Mouse (Mus musculus) C2C12 (cell line): ENCODE measurements around the gene Krtap5-2. TPM values are rescaled to one million over a fixed set of nuclear protein-coding genes. Genes with fewer than 3 reads are reported as not detected.
"Not testable (repeated sequence)": the region's sequence is repeated elsewhere in the genome, so short reads cannot be mapped to it uniquely, and the experiment has no call there.

Experiments
- H3K27me3 ChIP-seq: one replicate; pipeline ENCODE4 v1.6.1; 2011; ENCODE audit not compliant: control insufficient read depth, insufficient read depth, insufficient read length
- H3K36me3 ChIP-seq: one replicate; pipeline ENCODE4 v1.6.1; 2011; ENCODE audit not compliant: control insufficient read depth, insufficient read depth
- H3K4me3 ChIP-seq: one replicate; pipeline ENCODE4 v1.5.1; 2011; ENCODE audit warnings: mild to moderate bottlenecking, control low read depth; ENCODE audit not compliant: poor library complexity, insufficient read depth, severe bottlenecking
- H3K79me2 ChIP-seq: one replicate; pipeline ENCODE4 v1.6.1; 2011; ENCODE audit not compliant: control insufficient read depth, insufficient read depth
- H3K79me3 ChIP-seq: one replicate; pipeline ENCODE4 v1.6.1; 2011; ENCODE audit warnings: low read depth, control low read depth
- H3ac ChIP-seq: one replicate; pipeline ENCODE3; 2011; ENCODE audit warnings: low read depth; ENCODE audit not compliant: control insufficient read depth, insufficient read length
- CEBPB ChIP-seq: IDR thresholded peaks from one replicate; pipeline ENCODE4 v1.6.1; 2011; ENCODE audit warnings: low read depth, mild to moderate bottlenecking, control low read depth, moderate library complexity
- CTCF ChIP-seq: IDR thresholded peaks from one replicate; pipeline ENCODE4 v1.5.1; 2011; ENCODE audit not compliant: control insufficient read depth, insufficient read depth, insufficient read length
- FOSL1 ChIP-seq: IDR thresholded peaks from one replicate; pipeline ENCODE4 v1.8.0; 2011; ENCODE audit warnings: mild to moderate bottlenecking, low read length; ENCODE audit not compliant: poor library complexity, insufficient read depth, severe bottlenecking
- MAX ChIP-seq: IDR thresholded peaks from one replicate; pipeline ENCODE4 v1.6.1; 2011; ENCODE audit warnings: mild to moderate bottlenecking, control low read depth
- MYOD1 ChIP-seq: IDR thresholded peaks from one replicate; pipeline ENCODE4 v1.6.1; 2011; ENCODE audit warnings: low read depth; ENCODE audit not compliant: control insufficient read depth, insufficient read length
- MYOG ChIP-seq: IDR thresholded peaks from one replicate; pipeline ENCODE4 v1.6.1; 2011; ENCODE audit not compliant: control insufficient read depth, insufficient read length; ENCODE audit errors: extremely low read depth
- USF1 ChIP-seq: IDR thresholded peaks from one replicate; pipeline ENCODE4 v1.6.1; 2011; ENCODE audit warnings: low read depth, mild to moderate bottlenecking, control low read depth, moderate library complexity
- long read RNA-seq, 2 experiments: library from polyadenylated mRNA; unstranded; transcript quantifications; one replicate each; pipeline ENCODE4 v2.0.0; 2019 to 2020
- polyA plus RNA-seq: library from polyadenylated mRNA; unstranded; fragments of >200 nt; fragmentation: generic; extraction: Trizol; gene quantifications from one replicate; pipeline ENCODE4 v1.2.1, GENCODE M21; 2012; ENCODE audit warnings: missing spikeins

Gene Krtap5-2
- polyA plus RNA-seq = not detected
- long read RNA-seq, experiment 1 = 0 reads
- long read RNA-seq, experiment 2 = 0 reads

DNA sequence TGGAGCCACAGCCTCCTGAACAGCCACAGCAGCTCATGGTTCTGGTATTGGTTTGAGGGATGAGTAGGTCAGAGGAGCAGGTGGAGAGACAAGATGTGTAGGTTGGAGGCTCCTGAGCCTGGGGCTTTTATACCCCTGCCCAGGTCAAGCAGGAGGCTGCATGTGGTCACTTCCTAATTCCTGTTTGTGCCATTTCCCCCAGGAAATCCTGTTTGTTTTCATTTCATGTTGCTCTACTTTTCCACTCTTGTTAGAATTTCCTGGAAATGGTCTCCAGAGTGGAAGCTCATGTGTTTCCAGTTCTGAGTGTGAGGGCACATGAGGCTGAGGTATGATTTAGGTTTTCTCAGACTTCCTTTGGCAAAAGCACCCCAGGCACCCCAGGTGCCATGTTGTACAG is at the start of gene Krtap5-2:
Gene Krtap5-2 (minus strand): TSS at position 101 of the 400 bp plus-strand sequence.
- not testable (repeated sequence) for H3K79me2 ChIP-seq, H3K36me3 ChIP-seq, H3K4me3 ChIP-seq, H3K79me3 ChIP-seq, H3K27me3 ChIP-seq, H3ac ChIP-seq

DNA sequence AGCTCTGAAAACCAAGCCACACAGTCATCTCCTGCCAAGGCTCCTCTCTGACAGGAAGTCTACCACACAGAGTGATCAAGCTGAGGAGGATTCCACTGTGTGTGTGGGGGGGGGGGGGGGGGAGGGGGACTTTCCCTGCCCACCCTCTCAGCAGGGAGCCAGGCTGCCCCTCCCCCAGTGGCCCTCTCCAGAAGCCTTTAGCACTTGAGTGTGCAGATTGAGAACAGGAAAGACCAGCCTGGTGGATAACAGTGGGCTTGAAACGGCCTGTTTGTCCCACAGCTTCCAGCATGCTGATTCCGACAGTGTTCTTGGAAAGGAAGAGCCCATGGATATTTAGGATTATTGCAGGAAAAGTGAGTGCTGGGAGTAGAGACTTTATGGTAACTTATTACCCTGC is 48.7 kb upstream of the Krtap5-2 start:
- Histone ChIP-seq H3K27me3 (peaks cover 13% of the 10 kb centered on the region), H3K79me2 (no peaks in the 10 kb centered on the region), H3K36me3 (no peaks in the 10 kb centered on the region), H3K4me3 (no peak overlapping the region), H3ac (no peak overlapping the region), H3K79me3 (no peaks in the 10 kb centered on the region)
- TF ChIP-seq USF1 (no peak), FOSL1 (no peak), CEBPB (no peak), MAX (no peak), MYOD1 (no peak), CTCF (no peak), MYOG (no peak)

- H3K79me3 ChIP-seq, H3ac ChIP-seq, H3K36me3 ChIP-seq, H3K79me2 ChIP-seq, H3K27me3 ChIP-seq, H3K4me3 ChIP-seq: not testable (repeated sequence)
Observed at GRCm38 (mm10) chr7:142212136-142212535, 36.3 kb upstream of the Krtap5-2 start.

- H3K36me3 ChIP-seq = no peaks in the 10 kb centered on the region
- H3K4me3 ChIP-seq = no peak within 1 kb of the TSS
- H3K27me3 ChIP-seq = peaks cover 6% of the 10 kb centered on the region
- TF ChIP-seq MAX = no peak
- TF ChIP-seq CEBPB = no peak
- TF ChIP-seq MYOD1 = no peak
- TF ChIP-seq USF1 = no peak
- TF ChIP-seq MYOG = no peak
- TF ChIP-seq CTCF = no peak
- no peak for TF ChIP-seq FOSL1
- H3K79me2 ChIP-seq = no peaks in the 10 kb centered on the region
- H3K79me3 ChIP-seq = no peaks in the 10 kb centered on the region
- H3ac ChIP-seq = no peak within 1 kb of the TSS
Observed at GRCm38 (mm10) chr7:142211559-142211958, 35.8 kb upstream of the Krtap5-2 start, which contains the start of gene Gm7579. TSS of gene Gm7579 (plus strand) at chr7:142211859.

GRCm38 (mm10) chr7:142206891-142207290 is 31.1 kb upstream of the Krtap5-2 start:
- H3K79me2 ChIP-seq, H3K27me3 ChIP-seq, H3K4me3 ChIP-seq, H3ac ChIP-seq, H3K79me3 ChIP-seq, H3K36me3 ChIP-seq: not testable (repeated sequence)

DNA sequence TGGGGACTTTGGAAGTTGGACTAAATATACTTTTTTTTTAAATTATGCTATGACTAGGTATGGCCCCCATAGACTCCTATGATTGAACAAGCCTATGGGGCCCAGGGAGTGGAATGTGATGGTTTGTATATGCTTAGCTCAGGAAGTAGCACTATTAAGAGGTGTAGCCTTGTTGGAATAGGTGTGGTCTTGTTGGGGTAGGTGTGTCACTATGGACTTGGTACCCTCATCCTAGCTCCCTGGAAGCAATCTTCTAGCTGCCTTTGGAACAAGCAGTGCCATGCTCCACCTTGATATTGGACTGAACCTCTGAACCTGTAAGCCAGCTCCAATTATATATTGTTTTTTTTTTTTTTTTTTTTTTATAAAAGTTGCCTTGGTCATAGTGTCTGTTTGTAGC is 29.7 kb upstream of the Krtap5-2 start:
- H3K4me3 ChIP-seq = no peak overlapping the region
- H3K79me3 ChIP-seq = no peaks in the 10 kb centered on the region
- peaks cover 6% of the 10 kb centered on the region for H3K27me3 ChIP-seq
- H3K36me3 ChIP-seq = no peaks in the 10 kb centered on the region
- TF ChIP-seq USF1 (no peak), FOSL1 (no peak), MAX (no peak), CEBPB (no peak), MYOD1 (no peak), MYOG (no peak), CTCF (no peak)
- no peaks in the 10 kb centered on the region for H3K79me2 ChIP-seq
- H3ac ChIP-seq = no peak overlapping the region

GRCm38 (mm10) chr7:142201064-142201463 is 25.3 kb upstream of the Krtap5-2 start, which contains the start of gene Krtap5-3:
TSS of gene Krtap5-3 (plus strand) at chr7:142201364.
- no peak within 1 kb of the TSS for H3K4me3 ChIP-seq
- no peak within 1 kb of the TSS for H3ac ChIP-seq
- H3K27me3 ChIP-seq = no peaks in the 10 kb centered on the region
- no peak for TF ChIP-seq MYOG
- no peak for TF ChIP-seq MAX
- no peak for TF ChIP-seq CEBPB
- no peak for TF ChIP-seq CTCF
- TF ChIP-seq MYOD1 = no peak
- no peak for TF ChIP-seq USF1
- TF ChIP-seq FOSL1 = no peak
- no peaks in the 10 kb centered on the region for H3K36me3 ChIP-seq
- no peaks in the 10 kb centered on the region for H3K79me2 ChIP-seq
- H3K79me3 ChIP-seq = no peaks in the 10 kb centered on the region
